Mouse (Mus musculus): ENCODE data around the gene Tyrp1.

GRCm38 (mm10) chr4:80866065-80866464, 32.1 kb downstream of the Tyrp1 start:
- TF ChIP-seq POLR2A (IDR thresholded peaks at IDR 0.05; ENCODE audit: extremely low read depth, insufficient read depth, low read length): no peak
- TF ChIP-seq CTCF (IDR thresholded peaks at IDR 0.05; ENCODE audit: extremely low read depth, insufficient read depth, low read length): peak; percentile 73

All from cortical plate, adult 2 months (tissue).